Mouse (Mus musculus) myocyte (in vitro differentiated cells): Measurements from ENCODE around the gene Ifna4.

ENCODE experiments used
- E2F4 ChIP-seq: IDR thresholded peaks from one replicate; pipeline ENCODE4 v1.6.1; 2011; ENCODE audit warnings: mild to moderate bottlenecking, control low read depth, moderate library complexity; ENCODE audit not compliant: insufficient read depth
- MAX ChIP-seq: IDR thresholded peaks from one replicate; pipeline ENCODE4 v1.6.1; 2011; ENCODE audit warnings: low read depth, mild to moderate bottlenecking, control low read depth
- MYOG ChIP-seq, 3 experiments: IDR thresholded peaks; one replicate each; pipeline ENCODE4 v1.6.1; 2011; ENCODE audit warnings: control low read depth in 2 of 3, low read depth in 2 of 3, mild to moderate bottlenecking in 2 of 3; ENCODE audit not compliant: insufficient read length in 2 of 3, control insufficient read depth in 1 of 3, insufficient read depth in 1 of 3
- POLR2A ChIP-seq: IDR thresholded peaks from one replicate; pipeline ENCODE4 v1.6.1; 2011; ENCODE audit warnings: low read depth, mild to moderate bottlenecking, control low read depth, moderate library complexity; ENCODE audit not compliant: insufficient read length
- POLR2AphosphoS2 ChIP-seq: IDR thresholded peaks from one replicate; pipeline ENCODE4 v1.6.1; 2011; ENCODE audit warnings: low read depth, control low read depth; ENCODE audit not compliant: insufficient read length
- SRF ChIP-seq: IDR thresholded peaks from one replicate; pipeline ENCODE4 v1.6.1; 2011; ENCODE audit warnings: low read depth; ENCODE audit not compliant: control insufficient read depth, insufficient read length
- TCF12 ChIP-seq: IDR thresholded peaks from one replicate; pipeline ENCODE4 v1.6.1; 2011; ENCODE audit warnings: mild to moderate bottlenecking, control low read depth; ENCODE audit not compliant: poor library complexity, insufficient read depth, severe bottlenecking
- USF1 ChIP-seq: IDR thresholded peaks from one replicate; pipeline ENCODE4 v1.6.1; 2011; ENCODE audit warnings: low read depth, mild to moderate bottlenecking, control low read depth, moderate library complexity

- TF ChIP-seq POLR2A (no peak), USF1 (no peak), MAX (no peak), E2F4 (no peak), POLR2AphosphoS2 (no peak), MYOG (IDR thresholded peaks at IDR 0.05; ENCODE audit: control insufficient read depth in 1 of 3, insufficient read depth in 1 of 3, insufficient read length in 2 of 3, low read depth in 2 of 3) (no peak), TCF12 (no peak), SRF (no peak)
These were observed 1.6 kb upstream of the Ifna4 start for GRCm38 (mm10) chr4:88840058-88840457.
